Mouse (Mus musculus): ENCODE measurements around the gene Ndufaf4.

DNA sequence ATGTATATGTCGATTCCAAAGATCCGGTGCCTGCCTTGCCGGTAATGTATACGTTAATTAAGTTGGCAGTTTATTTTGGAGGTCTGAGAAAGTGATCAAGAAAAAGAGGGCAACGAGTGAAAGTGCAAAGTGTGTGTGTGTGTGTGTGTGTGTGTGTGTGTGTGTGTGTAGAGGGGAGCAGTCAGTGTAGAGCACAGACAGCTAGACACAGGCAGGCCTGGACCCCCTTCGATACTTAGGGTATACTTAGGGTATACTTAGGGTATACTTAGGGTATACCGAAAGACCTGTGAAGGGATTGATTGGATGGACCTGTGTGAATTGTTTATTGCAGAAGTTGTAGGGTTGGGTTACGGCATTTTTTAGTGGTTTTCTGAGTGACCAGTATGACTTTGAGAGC lies 753 bp downstream of the Ndufaf4 start:
- TF ChIP-seq CTCF (IDR thresholded peaks at IDR 0.05; ENCODE audit: control insufficient read depth, insufficient read depth, insufficient replicate concordance, low read depth, low read length) (no peak), POLR2A (IDR thresholded peaks at IDR 0.05; ENCODE audit: control insufficient read depth, low read depth, low read length) (no peak)

All from testis, adult 2 months (tissue).